18 mouse cellular contexts compared by ENCODE assay signal in genomic region chr12:82427416-82427815, GRCm38 (mm10).
DNase-seq lines count a peak whose midpoint lies in the region; ATAC-seq and TF ChIP-seq lines count a peak whose summit lies in the region.
"Had no signal": no experiment of that assay in that cellular context is flagged by ENCODE, and none has a peak within 500 bp of the region (broad histone marks: within the 10 kb centered on the region; RNA-seq: fewer than 3 reads in every experiment).

No protein-coding gene starts in this region.

- peak; percentile 35 for DNase-seq in kidney, postnatal 0 days (ENCODE audit: low spot score)
- peak; percentile 18 for DNase-seq in adipocyte (ENCODE audit: low spot score)
- DNase-seq in limb, embryonic 14.5 days (ENCODE audit: low spot score) = peak; percentile 48
- no peak for DNase-seq in adrenal gland, postnatal 14 days
- DNase-seq: adrenal gland, adult 2 months; cerebellum, postnatal 14 days; gastrocnemius, postnatal 10 days; layer of hippocampus, postnatal 36 days; liver; lung, embryonic 14.5 days; spleen, adult 18-20 months; thymus, adult 18-20 months had no signal

- 57% methylated on average over 2 of the region's 2 CpGs for whole genome bisulfite sequencing in kidney, postnatal 0 days
- 65% methylated on average over 2 of the region's 2 CpGs for WGBS in kidney, embryonic 15.5 days
- WGBS in limb, embryonic 14.5 days = 76% methylated on average over 2 of the region's 2 CpGs

- H3K4me1 ChIP-seq in kidney, postnatal 0 days (replicated peaks; ENCODE audit: insufficient read depth, low read length) = no peaks in the 10 kb centered on the region
- H3K4me1 ChIP-seq in kidney, embryonic 15.5 days = no peaks in the 10 kb centered on the region
- no peaks in the 10 kb centered on the region for H3K4me1 ChIP-seq in limb, embryonic 14.5 days (ENCODE audit: control insufficient read depth, insufficient read depth, low read length)
- H3K4me1 ChIP-seq: forebrain, embryonic 13.5 days; neural tube, embryonic 12.5 days had no signal

- no peak overlapping the region for H3K9ac ChIP-seq in kidney, postnatal 0 days (ENCODE audit: low read depth, low read length)
- no peak overlapping the region for H3K9ac ChIP-seq in kidney, embryonic 15.5 days
- no peak overlapping the region for H3K9ac ChIP-seq in limb, embryonic 14.5 days (ENCODE audit: low read depth, low read length, severe bottlenecking)
- H3K9ac ChIP-seq: forebrain, embryonic 13.5 days; lung, embryonic 14.5 days; neural tube, embryonic 12.5 days had no signal

- no peak overlapping the region for H3ac ChIP-seq in C2C12 (ENCODE audit: control insufficient read depth, insufficient read length, low read depth)

- H3K27ac ChIP-seq in kidney, postnatal 0 days = no peak overlapping the region
- H3K27ac ChIP-seq in kidney, embryonic 15.5 days = no peak overlapping the region
- H3K27ac ChIP-seq in limb, embryonic 14.5 days (replicated peaks; ENCODE audit: low read depth, low read length) = 0 out of 2 replicates have a peak overlapping the region, but pooled peaks have one; percentile 48
- H3K27ac ChIP-seq: forebrain, embryonic 13.5 days; neural tube, embryonic 12.5 days had no signal

- no peaks in the 10 kb centered on the region for H3K9me3 ChIP-seq in kidney, postnatal 0 days (replicated peaks; ENCODE audit: low read length)
- H3K9me3 ChIP-seq in kidney, embryonic 15.5 days (replicated peaks) = no peaks in the 10 kb centered on the region
- no peaks in the 10 kb centered on the region for H3K9me3 ChIP-seq in limb, embryonic 14.5 days (ENCODE audit: control insufficient read depth, low read length)
- H3K9me3 ChIP-seq: forebrain, embryonic 13.5 days; neural tube, embryonic 12.5 days had no signal

- no peak for ATAC-seq in kidney, postnatal 0 days (replicated peaks; ENCODE audit: low FRiP score, low read depth)
- no peak for ATAC-seq in kidney, embryonic 15.5 days (replicated peaks; ENCODE audit: low FRiP score)
- ATAC-seq in limb, embryonic 14.5 days (ENCODE audit: low FRiP score, low read depth) = peak; percentile 53
- no peak for ATAC-seq in granulocyte monocyte progenitor cell, adult 5-6 weeks (replicated peaks; ENCODE audit: poor library complexity, severe bottlenecking)
- ATAC-seq: forebrain, embryonic 13.5 days; midbrain, embryonic 16.5 days had no signal

- H3K36me3 ChIP-seq in kidney, postnatal 0 days (ENCODE audit: insufficient read depth, low read length) = peaks cover 27% of the 10 kb centered on the region
- H3K36me3 ChIP-seq in kidney, embryonic 15.5 days = peaks cover 70% of the 10 kb centered on the region
- H3K36me3 ChIP-seq in C2C12 (ENCODE audit: control insufficient read depth, insufficient read depth) = peaks cover 12% of the 10 kb centered on the region
- peaks cover 42% of the 10 kb centered on the region for H3K36me3 ChIP-seq in limb, embryonic 14.5 days (ENCODE audit: control insufficient read depth, insufficient read depth, low read length)

- H3K79me2 ChIP-seq in C2C12 (ENCODE audit: control insufficient read depth, insufficient read depth) = no peaks in the 10 kb centered on the region

- H3K27me3 ChIP-seq in kidney, postnatal 0 days (ENCODE audit: insufficient read depth, low read length) = no peaks in the 10 kb centered on the region
- no peaks in the 10 kb centered on the region for H3K27me3 ChIP-seq in kidney, embryonic 15.5 days
- no peaks in the 10 kb centered on the region for H3K27me3 ChIP-seq in C2C12 (ENCODE audit: control insufficient read depth, insufficient read depth, insufficient read length)
- no peaks in the 10 kb centered on the region for H3K27me3 ChIP-seq in limb, embryonic 14.5 days (ENCODE audit: control insufficient read depth, insufficient read depth, low read length)
- H3K27me3 ChIP-seq: forebrain, embryonic 13.5 days; neural tube, embryonic 12.5 days had no signal

- TF ChIP-seq POLR2A in limb, embryonic 14.5 days (IDR thresholded peaks at IDR 0.05; ENCODE audit: borderline replicate concordance, extremely low read depth, insufficient read depth, insufficient read length) = no peak

- H3K4me2 ChIP-seq in kidney, postnatal 0 days (ENCODE audit: low read length) = no peak overlapping the region
- no peak overlapping the region for H3K4me2 ChIP-seq in kidney, embryonic 15.5 days
- no peak overlapping the region for H3K4me2 ChIP-seq in limb, embryonic 14.5 days (replicated peaks; ENCODE audit: low read depth, low read length, severe bottlenecking)
- H3K4me2 ChIP-seq: forebrain, embryonic 13.5 days; lung, embryonic 14.5 days; neural tube, embryonic 12.5 days had no signal

- H3K4me3 ChIP-seq in kidney, postnatal 0 days (replicated peaks; ENCODE audit: low read depth, low read length) = no peak overlapping the region
- H3K4me3 ChIP-seq in kidney, embryonic 15.5 days (replicated peaks) = no peak overlapping the region
- no peak overlapping the region for H3K4me3 ChIP-seq in C2C12 (ENCODE audit: insufficient read depth, poor library complexity, severe bottlenecking)
- H3K4me3 ChIP-seq in limb, embryonic 14.5 days (replicated peaks; ENCODE audit: low read length) = no peak overlapping the region
- H3K4me3 ChIP-seq: forebrain, embryonic 13.5 days; neural tube, embryonic 12.5 days had no signal

- no peaks in the 10 kb centered on the region for H3K79me3 ChIP-seq in C2C12 (ENCODE audit: low read depth)

- TF ChIP-seq CTCF in kidney, postnatal 0 days (IDR thresholded peaks at IDR 0.05; ENCODE audit: low read depth) = no peak
- no peak for TF ChIP-seq CTCF in C2C12 (IDR thresholded peaks at IDR 0.05; ENCODE audit: control insufficient read depth, insufficient read depth, insufficient read length)

TF ChIP-seq in C2C12, 6 proteins besides CTCF, POLR2A, EP300 and RAD21:
- TF ChIP-seq MAX (IDR thresholded peaks at IDR 0.05) = peak; percentile 26
- no peak for TF ChIP-seq MYOD1 (IDR thresholded peaks at IDR 0.05; ENCODE audit: control insufficient read depth, insufficient read length, low read depth)
